Mouse (Mus musculus) left cerebral cortex, postnatal 14 days (tissue): ENCODE measurements at regions not wholly inside any gene's neighbourhood (a gene's known extent, or its start where the extent isn't known, plus 50 kb on each side); places are given as distances from the start of the nearest gene placed in this dataset.
A peak's percentile ranks its signal among the peaks of the same experiment; 100 is the strongest.

Experiments
- DNase-seq, 2 experiments: peaks; one replicate each; pipeline ENCODE4 v3.0.0; 2021 to 2022; ENCODE audit warnings: low spot score in 2 of 2, mixed read lengths in 1 of 2
- intact Hi-C: fragments of 180-260 bp; cut with DNase I; formaldehyde crosslinking; loops from one replicate; pipeline ENCODE4 v1.15.1; 2025

GRCm38 (mm10) chr4:73111311-73111710, 258.9 kb upstream of the Aldoart1 start:
- intact Hi-C loops = no loop called here
- peak; percentile 10 to 17 for DNase-seq
